Mouse (Mus musculus): ENCODE data around the gene Mthfd1.

GRCm38 (mm10) chr12:76216716-76217115 is 38.4 kb upstream of the Mthfd1 start:
- TF ChIP-seq CTCF (IDR thresholded peaks at IDR 0.05; ENCODE audit: control insufficient read depth, insufficient read depth, insufficient replicate concordance, low read depth, low read length) (no peak), POLR2A (IDR thresholded peaks at IDR 0.05; ENCODE audit: control insufficient read depth, low read depth, low read length) (no peak)

All from testis, adult 2 months (tissue).